Mouse (Mus musculus): ENCODE data around the gene Olfr64. TPM values are rescaled to one million over a fixed set of nuclear protein-coding genes. Genes with fewer than 3 reads are reported as not detected.

The Olfr64 gene
- not detected in 2 replicates for polyA plus RNA-seq (2015; fragmentation: Nextera tagmentation; extraction: Ambion mirVana)

DNA sequence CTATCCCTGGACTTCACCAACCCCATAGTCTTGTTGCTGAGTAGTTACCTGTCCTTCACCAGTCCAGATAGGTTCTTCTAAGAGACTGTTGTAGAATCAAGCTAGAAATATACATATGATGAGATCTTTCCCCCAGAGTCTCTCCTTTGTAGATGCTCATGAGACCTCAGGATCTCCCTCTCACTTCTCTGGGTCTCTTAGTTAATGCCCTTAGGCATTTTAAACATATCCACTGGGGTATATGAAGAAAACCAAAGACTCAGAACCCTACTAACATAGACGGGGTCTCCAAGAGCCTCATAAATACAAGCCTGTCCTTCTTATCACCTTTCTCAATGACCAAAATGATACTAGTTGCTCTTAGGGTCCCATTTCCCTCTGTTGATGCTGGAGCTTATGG, at the start of gene Olfr64:
Gene Olfr64 (minus strand): TSS at position 101 of the 400 bp plus-strand sequence.
- Histone ChIP-seq H3K4me1 (no peaks in the 10 kb centered on the region), H3K4me2 (replicated peaks) (no peak within 1 kb of the TSS), H3K9me3 (no peaks in the 10 kb centered on the region), H3K9ac (no peak within 1 kb of the TSS), H3K36me3 (no peaks in the 10 kb centered on the region), H3K27ac (no peak within 1 kb of the TSS), H3K27me3 (no peaks in the 10 kb centered on the region), H3K4me3 (no peak within 1 kb of the TSS)
- ATAC-seq (ENCODE audit: low FRiP score, low read depth): no peak
- WGBS: 72% methylated on average over 1 of the region's 1 CpGs

- H3K9ac ChIP-seq: no peak overlapping the region
- WGBS: 38% methylated on average over 2 of the region's 2 CpGs
- H3K4me3 ChIP-seq: no peak overlapping the region
- H3K27ac ChIP-seq: no peak overlapping the region
- no peak overlapping the region for H3K4me2 ChIP-seq (replicated peaks)
- H3K9me3 ChIP-seq: no peaks in the 10 kb centered on the region
- no peaks in the 10 kb centered on the region for H3K27me3 ChIP-seq
- H3K36me3 ChIP-seq: no peaks in the 10 kb centered on the region
- no peak for ATAC-seq (ENCODE audit: low FRiP score, low read depth)
- no peaks in the 10 kb centered on the region for H3K4me1 ChIP-seq
Observed at GRCm38 (mm10) chr7:103942730-103943129, 48.4 kb upstream of the Olfr64 start.

DNA sequence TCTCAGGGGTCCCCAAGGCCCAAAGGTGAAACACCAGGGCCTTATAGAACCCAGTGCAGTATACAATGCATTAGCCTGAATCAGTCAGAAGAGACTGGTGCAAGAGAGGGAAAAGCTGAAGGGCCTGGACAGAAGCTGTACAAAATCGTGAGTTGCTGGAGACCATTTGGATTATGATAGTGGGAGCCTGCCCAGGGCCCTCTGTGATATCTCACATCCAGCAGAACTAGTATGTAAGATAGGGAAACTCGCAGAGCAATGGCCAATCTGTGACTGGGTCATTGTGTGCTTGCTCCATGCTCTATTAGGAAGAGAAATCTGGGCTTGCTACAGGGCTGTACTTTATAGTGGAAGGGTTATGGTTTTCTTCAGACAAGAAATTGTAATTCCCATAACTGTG, 40.0 kb upstream of the Olfr64 start, which contains the start of gene Olfr632:
Gene Olfr632 (plus strand): TSS at position 84 of the 400 bp plus-strand sequence.
- no peaks in the 10 kb centered on the region for H3K9me3 ChIP-seq
- WGBS: 59% methylated on average over 2 of the region's 2 CpGs
- no peaks in the 10 kb centered on the region for H3K4me1 ChIP-seq
- no peak within 1 kb of the TSS for H3K4me2 ChIP-seq (replicated peaks)
- ATAC-seq (ENCODE audit: low FRiP score, low read depth): no peak
- no peak within 1 kb of the TSS for H3K27ac ChIP-seq
- no peak within 1 kb of the TSS for H3K9ac ChIP-seq
- no peaks in the 10 kb centered on the region for H3K27me3 ChIP-seq
- H3K4me3 ChIP-seq: no peak within 1 kb of the TSS
- H3K36me3 ChIP-seq: no peaks in the 10 kb centered on the region

- Histone ChIP-seq H3K9ac (no peak within 1 kb of the TSS), H3K4me3 (no peak within 1 kb of the TSS), H3K27ac (no peak within 1 kb of the TSS), H3K4me2 (replicated peaks) (no peak within 1 kb of the TSS), H3K4me1 (no peaks in the 10 kb centered on the region), H3K27me3 (no peaks in the 10 kb centered on the region), H3K9me3 (no peaks in the 10 kb centered on the region), H3K36me3 (no peaks in the 10 kb centered on the region)
- no peak for ATAC-seq (ENCODE audit: low FRiP score, low read depth)
Observed at GRCm38 (mm10) chr7:103928525-103928924, 34.2 kb upstream of the Olfr64 start, which contains the start of gene Olfr631. Olfr631 (plus strand) TSS chr7:103928825.

GRCm38 (mm10) chr7:103915338-103915737, 21.1 kb upstream of the Olfr64 start:
- Histone ChIP-seq H3K4me1 (no peaks in the 10 kb centered on the region), H3K4me2 (replicated peaks) (no peak overlapping the region), H3K9me3 (no peaks in the 10 kb centered on the region), H3K36me3 (no peaks in the 10 kb centered on the region), H3K4me3 (no peak overlapping the region), H3K9ac (no peak overlapping the region), H3K27me3 (no peaks in the 10 kb centered on the region), H3K27ac (no peak overlapping the region)
- no peak for ATAC-seq (ENCODE audit: low FRiP score, low read depth)

DNA sequence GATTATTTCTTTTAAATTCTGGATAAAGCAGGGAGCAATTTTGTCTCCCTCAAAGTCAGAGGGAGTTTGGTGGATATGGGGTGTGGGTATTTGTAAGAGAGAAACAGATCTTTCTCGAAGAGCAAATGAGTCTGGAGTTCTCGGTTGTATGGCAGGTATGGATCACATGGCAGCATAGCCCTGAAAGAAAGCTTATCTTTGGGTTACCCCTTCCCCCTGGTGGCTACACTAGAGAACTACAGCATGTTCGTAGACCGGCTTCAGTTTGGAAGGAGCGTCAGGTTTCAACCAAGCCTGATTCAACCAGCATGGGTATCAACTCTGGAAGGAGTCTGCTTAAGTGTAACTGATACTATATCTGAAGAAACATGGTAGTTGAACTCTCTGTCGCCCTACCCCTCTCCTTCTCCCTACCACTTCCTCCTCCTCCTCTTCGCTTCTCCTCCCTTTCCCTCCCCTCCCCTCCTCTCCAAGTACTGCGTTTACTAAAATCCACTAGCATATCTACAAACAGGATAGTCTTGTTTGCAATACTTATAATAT, 18.8 kb upstream of the Olfr64 start:
- no peak overlapping the region for H3K4me2 ChIP-seq (replicated peaks)
- H3K4me1 ChIP-seq: no peaks in the 10 kb centered on the region
- H3K9ac ChIP-seq: no peak overlapping the region
- H3K27ac ChIP-seq: no peak overlapping the region
- no peak overlapping the region for H3K4me3 ChIP-seq
- no peaks in the 10 kb centered on the region for H3K9me3 ChIP-seq
- H3K27me3 ChIP-seq: no peaks in the 10 kb centered on the region
- no peak for ATAC-seq (ENCODE audit: low FRiP score, low read depth)
- WGBS: 40% methylated on average over 8 of the region's 8 CpGs
- no peaks in the 10 kb centered on the region for H3K36me3 ChIP-seq

GRCm38 (mm10) chr7:103910047-103910446, 15.8 kb upstream of the Olfr64 start:
- Histone ChIP-seq H3K4me2 (replicated peaks) (no peak overlapping the region), H3K36me3 (no peaks in the 10 kb centered on the region), H3K9ac (no peak overlapping the region), H3K9me3 (no peaks in the 10 kb centered on the region), H3K4me1 (no peaks in the 10 kb centered on the region), H3K4me3 (no peak overlapping the region), H3K27ac (no peak overlapping the region), H3K27me3 (no peaks in the 10 kb centered on the region)
- WGBS: 22% methylated on average over 3 of the region's 3 CpGs
- ATAC-seq (ENCODE audit: low FRiP score, low read depth): no peak

DNA sequence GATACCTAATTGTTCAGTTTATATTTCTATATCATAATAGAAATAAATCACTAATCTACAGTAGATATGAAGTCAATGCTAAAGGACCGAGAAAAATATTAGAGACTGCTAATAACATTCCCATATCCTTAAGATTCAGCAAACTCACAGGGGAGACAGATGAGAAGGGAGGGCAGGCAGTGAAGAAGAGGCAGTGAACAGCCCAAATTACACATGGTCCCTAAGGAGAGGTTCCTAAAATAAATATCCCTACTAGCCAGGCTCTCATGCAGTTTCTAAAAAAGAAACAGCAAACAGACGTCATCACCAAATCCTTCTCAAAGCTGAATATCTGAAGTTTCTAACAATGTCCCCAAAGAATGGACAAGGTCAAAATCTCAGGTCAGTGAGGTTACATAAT, 8.9 kb upstream of the Olfr64 start, which contains the start of gene Olfr65:
Gene Olfr65 (plus strand): TSS at position 301 of the 400 bp plus-strand sequence.
- no peaks in the 10 kb centered on the region for H3K36me3 ChIP-seq
- no peaks in the 10 kb centered on the region for H3K27me3 ChIP-seq
- 85% methylated on average over 2 of the region's 2 CpGs for WGBS

GRCm38 (mm10) chr7:103886152-103886551, 8.1 kb downstream of the Olfr64 start, which contains the start of gene Olfr66:
Olfr66 (minus strand) TSS chr7:103886252.
- Histone ChIP-seq H3K4me3 (no peak within 1 kb of the TSS), H3K9me3 (no peaks in the 10 kb centered on the region), H3K36me3 (no peaks in the 10 kb centered on the region), H3K9ac (no peak within 1 kb of the TSS), H3K27ac (no peak within 1 kb of the TSS), H3K27me3 (no peaks in the 10 kb centered on the region), H3K4me2 (replicated peaks) (no peak within 1 kb of the TSS), H3K4me1 (no peaks in the 10 kb centered on the region)
- no peak for ATAC-seq (ENCODE audit: low FRiP score, low read depth)

More for the DNA sequence above, 8.9 kb upstream of the Olfr64 start, which contains the start of gene Olfr65:
- ATAC-seq (ENCODE audit: low FRiP score, low read depth): no peak
- Histone ChIP-seq H3K4me1 (no peaks in the 10 kb centered on the region), H3K4me3 (no peak within 1 kb of the TSS), H3K4me2 (replicated peaks) (no peak within 1 kb of the TSS), H3K27ac (no peak within 1 kb of the TSS), H3K9ac (no peak within 1 kb of the TSS), H3K9me3 (no peaks in the 10 kb centered on the region)

DNA sequence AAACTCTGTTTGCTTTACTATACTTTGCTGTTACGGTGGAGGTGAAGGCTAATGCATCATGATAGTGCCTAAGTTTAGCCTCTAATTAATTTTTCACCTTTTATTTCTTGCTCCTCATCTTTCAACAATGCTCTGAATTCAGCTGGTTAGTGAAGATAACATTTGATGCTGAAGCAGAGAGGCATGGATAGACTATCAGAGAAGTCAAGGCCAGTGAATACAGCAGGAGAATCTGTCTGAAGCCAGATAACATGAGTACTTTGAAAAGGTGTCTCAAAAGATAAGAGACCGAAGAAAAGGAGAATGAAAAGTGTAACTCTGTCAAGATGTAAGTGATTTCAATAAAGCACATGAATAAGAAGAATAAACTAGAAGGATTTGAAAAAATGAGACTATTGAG, 17.2 kb downstream of the Olfr64 start:
- H3K27me3 ChIP-seq: no peaks in the 10 kb centered on the region
- no peak overlapping the region for H3K4me3 ChIP-seq
- H3K9ac ChIP-seq: no peak overlapping the region
- no peak for ATAC-seq (ENCODE audit: low FRiP score, low read depth)
- H3K9me3 ChIP-seq: no peaks in the 10 kb centered on the region
- H3K4me2 ChIP-seq (replicated peaks): no peak overlapping the region
- no peaks in the 10 kb centered on the region for H3K36me3 ChIP-seq
- WGBS: 81% methylated on average over 2 of the region's 2 CpGs
- H3K27ac ChIP-seq: no peak overlapping the region
- H3K4me1 ChIP-seq: no peaks in the 10 kb centered on the region

DNA sequence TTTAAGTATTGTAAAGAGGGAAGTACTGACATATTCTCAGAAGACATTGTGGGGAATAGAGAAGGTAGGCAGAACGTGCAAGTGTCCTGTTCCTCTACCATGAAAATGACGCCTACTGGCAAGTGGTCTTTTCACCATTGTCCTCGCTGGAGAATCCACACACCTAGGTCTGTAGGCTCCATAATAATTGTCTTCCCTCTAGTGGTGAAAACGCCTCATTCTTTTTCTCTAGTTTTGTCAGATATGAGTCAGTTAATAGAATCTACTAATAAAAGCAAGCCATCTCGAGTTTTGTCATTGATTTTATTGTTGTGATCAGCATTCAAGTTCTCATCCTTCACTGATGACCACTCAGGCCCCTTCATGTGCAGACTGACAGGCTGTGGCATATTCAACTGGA, 19.8 kb downstream of the Olfr64 start:
- H3K36me3 ChIP-seq: no peaks in the 10 kb centered on the region
- 46% methylated on average over 5 of the region's 5 CpGs for WGBS
- no peak overlapping the region for H3K4me3 ChIP-seq
- H3K4me2 ChIP-seq (replicated peaks): no peak overlapping the region
- H3K4me1 ChIP-seq: no peaks in the 10 kb centered on the region
- no peaks in the 10 kb centered on the region for H3K27me3 ChIP-seq
- ATAC-seq (ENCODE audit: low FRiP score, low read depth): no peak
- H3K9me3 ChIP-seq: no peaks in the 10 kb centered on the region
- H3K27ac ChIP-seq: no peak overlapping the region
- no peak overlapping the region for H3K9ac ChIP-seq

- H3K9me3 ChIP-seq: no peaks in the 10 kb centered on the region
- no peak for ATAC-seq (ENCODE audit: low FRiP score, low read depth)
- H3K27ac ChIP-seq: no peak overlapping the region
- no peaks in the 10 kb centered on the region for H3K4me1 ChIP-seq
- H3K4me2 ChIP-seq (replicated peaks): no peak overlapping the region
- 7% methylated on average over 1 of the region's 1 CpGs for WGBS
- H3K9ac ChIP-seq: no peak overlapping the region
- H3K27me3 ChIP-seq: no peaks in the 10 kb centered on the region
- H3K4me3 ChIP-seq: no peak overlapping the region
- H3K36me3 ChIP-seq: no peaks in the 10 kb centered on the region
Observed at GRCm38 (mm10) chr7:103873064-103873463, 21.2 kb downstream of the Olfr64 start.

DNA sequence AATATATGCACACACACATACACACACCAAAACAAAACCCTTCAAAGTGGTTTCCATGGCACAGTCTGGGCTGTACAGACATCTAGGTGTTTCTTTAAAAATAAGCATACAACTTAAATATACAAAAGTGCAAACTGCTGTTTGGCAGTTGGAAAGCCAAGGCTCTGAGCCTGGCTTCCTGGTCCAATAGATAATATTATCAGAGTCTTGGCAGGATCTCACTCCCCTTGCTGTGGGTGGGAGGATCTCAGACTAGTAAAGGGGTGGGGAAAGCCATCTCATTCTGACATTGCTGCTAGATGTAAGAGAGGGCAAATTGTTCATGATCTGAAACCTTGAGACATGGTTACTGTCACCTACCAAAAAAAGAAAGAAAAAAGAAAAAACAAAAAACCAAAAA, 23.6 kb downstream of the Olfr64 start:
- Histone ChIP-seq H3K9me3 (no peaks in the 10 kb centered on the region), H3K4me2 (replicated peaks) (no peak overlapping the region), H3K36me3 (no peaks in the 10 kb centered on the region), H3K4me3 (no peak overlapping the region), H3K27me3 (no peaks in the 10 kb centered on the region), H3K27ac (no peak overlapping the region), H3K4me1 (no peaks in the 10 kb centered on the region), H3K9ac (no peak overlapping the region)
- ATAC-seq (ENCODE audit: low FRiP score, low read depth): no peak

Measured in limb, embryonic 13.5 days (tissue).